Mouse (Mus musculus): ENCODE measurements around the gene Ccdc14. TPM values are rescaled to one million over a fixed set of nuclear protein-coding genes. Genes with fewer than 3 reads are reported as not detected.
"Not testable (repeated sequence)": the region's sequence is repeated elsewhere in the genome, so short reads cannot be mapped to it uniquely, and the experiment has no call there.

Gene Ccdc14
- polyA plus RNA-seq, 2 experiments = 6.4 to 9.1 TPM

- Histone ChIP-seq H3K36me3 (ENCODE audit: control insufficient read depth, insufficient read depth, low read length) (peaks cover 31% of the 10 kb centered on the region), H3K9me3 (ENCODE audit: control insufficient read depth, low read length) (no peaks in the 10 kb centered on the region), H3K27ac (replicated peaks; ENCODE audit: low read depth, low read length) (0 out of 2 replicates have a peak overlapping the region, but pooled peaks have one; percentile 8), H3K4me2 (replicated peaks; ENCODE audit: low read depth, low read length, severe bottlenecking) (no peak overlapping the region), H3K4me1 (ENCODE audit: control insufficient read depth, insufficient read depth, low read length) (no peaks in the 10 kb centered on the region), H3K4me3 (replicated peaks; ENCODE audit: low read length) (no peak overlapping the region), H3K27me3 (ENCODE audit: control insufficient read depth, insufficient read depth, low read length) (no peaks in the 10 kb centered on the region), H3K9ac (ENCODE audit: low read depth, low read length, severe bottlenecking) (no peak overlapping the region)
- ATAC-seq (ENCODE audit: low FRiP score, low read depth) (no peak), DNase-seq (ENCODE audit: low spot score) (peak; percentile 21)
- 75% methylated on average over 7 of the region's 7 CpGs for WGBS
- TF ChIP-seq POLR2A (IDR thresholded peaks at IDR 0.05; ENCODE audit: borderline replicate concordance, extremely low read depth, insufficient read depth, insufficient read length) = no peak
Measured at GRCm38 (mm10) chr16:34706487-34706946, 16.1 kb downstream of the Ccdc14 start.

GRCm38 (mm10) chr16:34711481-34711880, 21.1 kb downstream of the Ccdc14 start:
- H3K27ac ChIP-seq (replicated peaks; ENCODE audit: low read depth, low read length) = no peak overlapping the region
- no peak overlapping the region for H3K9ac ChIP-seq (ENCODE audit: low read depth, low read length, severe bottlenecking)
- TF ChIP-seq POLR2A (IDR thresholded peaks at IDR 0.05; ENCODE audit: borderline replicate concordance, extremely low read depth, insufficient read depth, insufficient read length) = no peak
- no peak overlapping the region for H3K4me3 ChIP-seq (replicated peaks; ENCODE audit: low read length)
- no peaks in the 10 kb centered on the region for H3K9me3 ChIP-seq (ENCODE audit: control insufficient read depth, low read length)
- H3K27me3 ChIP-seq (ENCODE audit: control insufficient read depth, insufficient read depth, low read length) = no peaks in the 10 kb centered on the region
- H3K36me3 ChIP-seq (ENCODE audit: control insufficient read depth, insufficient read depth, low read length) = peaks cover 25% of the 10 kb centered on the region
- H3K4me2 ChIP-seq (replicated peaks; ENCODE audit: low read depth, low read length, severe bottlenecking) = no peak overlapping the region
- ATAC-seq (ENCODE audit: low FRiP score, low read depth) = no peak
- DNase-seq (ENCODE audit: low spot score) = peak; percentile 5
- WGBS = 80% methylated on average over 3 of the region's 3 CpGs
- no peaks in the 10 kb centered on the region for H3K4me1 ChIP-seq (ENCODE audit: control insufficient read depth, insufficient read depth, low read length)

GRCm38 (mm10) chr16:34725156-34725555, 34.7 kb downstream of the Ccdc14 start:
- Histone ChIP-seq H3K9me3 (ENCODE audit: control insufficient read depth, low read length) (peaks cover 1% of the 10 kb centered on the region; the same call in 1 of the 2 replicates), H3K36me3 (ENCODE audit: control insufficient read depth, insufficient read depth, low read length) (peaks cover 21% of the 10 kb centered on the region), H3K4me1 (ENCODE audit: control insufficient read depth, insufficient read depth, low read length) (no peaks in the 10 kb centered on the region), H3K4me3 (replicated peaks; ENCODE audit: low read length) (no peak overlapping the region), H3K27me3 (ENCODE audit: control insufficient read depth, insufficient read depth, low read length) (no peaks in the 10 kb centered on the region), H3K4me2 (replicated peaks; ENCODE audit: low read depth, low read length, severe bottlenecking) (no peak overlapping the region), H3K27ac (replicated peaks; ENCODE audit: low read depth, low read length) (no peak overlapping the region), H3K9ac (ENCODE audit: low read depth, low read length, severe bottlenecking) (no peak overlapping the region)
- no peak for ATAC-seq (ENCODE audit: low FRiP score, low read depth)
- WGBS = 93% methylated on average over 3 of the region's 3 CpGs
- DNase-seq (ENCODE audit: low spot score) = no peak
- no peak for TF ChIP-seq POLR2A (IDR thresholded peaks at IDR 0.05; ENCODE audit: borderline replicate concordance, extremely low read depth, insufficient read depth, insufficient read length)

- H3K4me1 ChIP-seq (ENCODE audit: control insufficient read depth, insufficient read depth, low read length); H3K4me2 ChIP-seq (replicated peaks; ENCODE audit: low read depth, low read length, severe bottlenecking); DNase-seq (ENCODE audit: low spot score); H3K27me3 ChIP-seq (ENCODE audit: control insufficient read depth, insufficient read depth, low read length); H3K9me3 ChIP-seq (ENCODE audit: control insufficient read depth, low read length); ATAC-seq (ENCODE audit: low FRiP score, low read depth); H3K9ac ChIP-seq (ENCODE audit: low read depth, low read length, severe bottlenecking); H3K27ac ChIP-seq (replicated peaks; ENCODE audit: low read depth, low read length); H3K4me3 ChIP-seq (replicated peaks; ENCODE audit: low read length); H3K36me3 ChIP-seq (ENCODE audit: control insufficient read depth, insufficient read depth, low read length): not testable (repeated sequence)
Measured at GRCm38 (mm10) chr16:34728610-34729009, 38.2 kb downstream of the Ccdc14 start.

GRCm38 (mm10) chr16:34729371-34729770, 39.0 kb downstream of the Ccdc14 start:
- H3K27ac ChIP-seq (replicated peaks; ENCODE audit: low read depth, low read length) = no peak overlapping the region
- no peak overlapping the region for H3K9ac ChIP-seq (ENCODE audit: low read depth, low read length, severe bottlenecking)
- H3K9me3 ChIP-seq (ENCODE audit: control insufficient read depth, low read length) = peaks cover 7% of the 10 kb centered on the region; the same call in 1 of the 2 replicates
- no peak overlapping the region for H3K4me2 ChIP-seq (replicated peaks; ENCODE audit: low read depth, low read length, severe bottlenecking)
- ATAC-seq (ENCODE audit: low FRiP score, low read depth) (no peak), DNase-seq (ENCODE audit: low spot score) (no peak)
- no peak overlapping the region for H3K4me3 ChIP-seq (replicated peaks; ENCODE audit: low read length)
- 87% methylated on average over 1 of the region's 1 CpGs for WGBS
- no peaks in the 10 kb centered on the region for H3K27me3 ChIP-seq (ENCODE audit: control insufficient read depth, insufficient read depth, low read length)
- H3K36me3 ChIP-seq (ENCODE audit: control insufficient read depth, insufficient read depth, low read length) = no peaks in the 10 kb centered on the region
- H3K4me1 ChIP-seq (ENCODE audit: control insufficient read depth, insufficient read depth, low read length) = no peaks in the 10 kb centered on the region
- TF ChIP-seq POLR2A (IDR thresholded peaks at IDR 0.05; ENCODE audit: borderline replicate concordance, extremely low read depth, insufficient read depth, insufficient read length) = no peak

Data from limb, embryonic 14.5 days (tissue).